Mouse (Mus musculus): Measurements from ENCODE around the gene Atg9b.

Gene Atg9b

DNA sequence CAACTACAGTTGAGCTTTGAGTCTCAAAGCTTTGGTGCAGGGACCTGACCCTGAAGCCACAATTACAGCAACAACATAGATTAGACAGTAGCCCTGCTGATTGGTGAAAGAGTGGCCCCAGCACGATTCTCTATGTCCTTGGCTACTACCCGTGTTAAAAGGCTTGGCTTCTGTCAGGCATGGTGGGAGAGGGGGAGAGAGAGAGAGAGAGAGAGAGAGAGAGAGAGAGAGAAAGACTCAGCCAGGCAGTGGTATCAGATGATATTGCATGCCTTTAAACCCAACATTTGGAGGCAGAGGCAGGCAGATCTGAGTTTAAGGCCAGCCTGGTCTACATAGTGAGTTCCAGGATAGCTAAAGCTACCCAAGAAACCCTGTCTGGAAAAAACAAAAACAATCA lies 10.0 kb downstream of the Atg9b start:
- no peak for DNase-seq (ENCODE audit: extremely low read depth, low read depth)

DNA sequence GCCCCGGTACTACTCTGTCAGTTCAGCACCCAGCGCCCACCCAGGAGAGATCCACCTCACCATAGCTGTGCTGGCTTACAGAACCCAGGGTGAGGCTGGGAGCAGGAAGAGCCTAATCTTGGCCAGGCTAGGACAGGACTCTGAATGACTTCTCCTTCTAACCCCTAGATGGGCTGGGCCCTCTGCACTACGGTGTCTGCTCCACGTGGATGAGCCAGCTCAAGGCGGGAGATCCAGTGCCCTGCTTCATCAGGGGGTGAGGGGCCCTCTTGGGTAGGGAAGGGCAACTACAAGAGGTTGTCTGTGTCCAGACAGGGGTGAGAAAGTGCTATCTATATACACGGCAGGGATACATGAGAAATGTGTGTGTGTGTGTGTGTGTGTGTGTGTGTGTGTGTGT lies 10.5 kb downstream of the Atg9b start:
- no peak for DNase-seq (ENCODE audit: extremely low read depth, low read depth)

DNA sequence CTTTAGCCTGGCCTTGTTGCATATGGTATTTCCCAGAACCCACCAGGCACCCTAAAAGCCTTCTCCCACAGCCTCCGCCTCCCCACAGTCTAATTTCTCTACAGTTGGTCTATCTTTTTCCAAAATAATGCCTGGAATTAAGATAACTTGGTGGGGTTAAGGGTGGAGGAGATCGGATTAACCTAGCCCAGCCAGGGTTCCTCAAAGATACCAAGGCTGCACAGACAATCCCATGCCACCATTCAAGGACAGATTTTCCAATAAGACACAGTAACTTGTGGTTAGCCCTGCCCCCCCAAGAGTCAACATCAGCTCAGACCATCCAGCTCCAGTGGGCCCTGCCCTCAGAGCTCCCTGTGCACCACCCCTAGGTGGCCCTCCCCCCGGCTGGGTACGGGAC lies 11.4 kb downstream of the Atg9b start:
- no peak for DNase-seq (ENCODE audit: extremely low read depth, low read depth)

DNA sequence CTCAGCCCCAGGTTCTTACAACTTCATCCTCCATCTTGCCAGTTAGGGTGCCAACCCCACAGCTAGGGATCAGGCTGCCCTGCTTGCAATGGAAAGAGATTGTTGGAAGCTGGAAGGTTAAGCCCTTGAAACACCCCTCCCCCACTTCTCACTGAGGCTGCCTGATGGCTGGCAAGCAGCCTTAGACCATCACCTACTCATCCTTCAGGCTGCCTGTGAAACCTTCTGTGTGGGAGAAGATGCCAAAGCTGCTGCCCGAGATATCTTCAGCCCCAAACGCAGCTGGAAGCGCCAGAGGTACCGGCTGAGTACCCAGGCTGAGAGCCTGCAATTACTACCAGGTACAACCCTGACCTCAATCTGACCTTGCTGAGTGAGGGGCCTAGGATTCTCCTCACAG lies 12.4 kb downstream of the Atg9b start:
- no peak for DNase-seq (ENCODE audit: extremely low read depth, low read depth)

DNA sequence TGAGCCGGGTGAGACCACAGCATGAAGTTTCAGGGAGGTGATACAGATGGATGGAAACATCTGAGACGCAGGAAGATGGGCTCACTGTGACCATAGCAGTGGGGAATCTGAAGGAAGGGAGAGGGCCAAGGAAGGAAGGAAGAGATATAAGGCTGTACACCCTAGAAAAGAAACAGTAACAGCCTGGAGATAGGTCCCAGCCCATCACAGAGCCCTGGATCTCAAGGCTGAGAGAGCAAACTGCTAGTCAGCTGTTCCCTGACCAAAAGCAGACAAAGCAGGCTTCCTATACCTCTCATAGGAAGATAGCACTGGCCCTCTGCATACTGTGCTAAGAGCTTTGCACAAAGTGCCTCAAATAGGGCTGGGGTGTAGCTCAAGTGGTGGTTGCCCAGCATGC lies 13.2 kb downstream of the Atg9b start:
- DNase-seq (ENCODE audit: extremely low read depth, low read depth), result no peak

DNA sequence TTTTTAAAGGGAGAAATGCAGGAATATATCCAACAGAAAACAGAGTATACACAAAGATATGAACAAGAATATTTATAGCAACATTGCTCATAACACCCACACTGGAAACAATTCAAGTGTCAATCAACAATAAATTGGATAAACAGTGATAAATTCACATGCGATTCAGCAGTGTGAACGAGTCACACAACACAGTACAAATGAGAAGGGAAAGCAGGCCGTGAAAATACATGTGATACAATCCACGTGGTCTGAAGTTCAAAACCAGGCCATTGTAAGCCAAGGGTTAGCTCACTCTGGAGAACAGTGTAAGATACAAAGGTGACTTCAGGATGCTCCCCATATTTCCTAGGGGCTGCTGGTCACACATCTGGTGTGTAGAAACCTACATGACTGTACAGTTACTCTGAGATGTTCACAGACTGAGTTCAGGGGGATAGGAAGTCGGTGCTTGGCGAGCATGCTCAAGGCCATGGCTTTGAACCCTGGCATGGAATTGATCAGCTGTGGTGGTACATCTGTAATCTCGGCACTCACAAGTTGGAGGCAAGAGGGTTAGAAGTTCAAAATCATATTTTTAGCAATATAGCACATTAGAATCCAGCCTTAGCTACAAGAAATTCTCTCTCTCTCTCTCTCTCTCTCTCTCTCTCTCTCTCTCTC lies 17.1 kb downstream of the Atg9b start:
- no peak for DNase-seq (ENCODE audit: extremely low read depth, low read depth)

DNA sequence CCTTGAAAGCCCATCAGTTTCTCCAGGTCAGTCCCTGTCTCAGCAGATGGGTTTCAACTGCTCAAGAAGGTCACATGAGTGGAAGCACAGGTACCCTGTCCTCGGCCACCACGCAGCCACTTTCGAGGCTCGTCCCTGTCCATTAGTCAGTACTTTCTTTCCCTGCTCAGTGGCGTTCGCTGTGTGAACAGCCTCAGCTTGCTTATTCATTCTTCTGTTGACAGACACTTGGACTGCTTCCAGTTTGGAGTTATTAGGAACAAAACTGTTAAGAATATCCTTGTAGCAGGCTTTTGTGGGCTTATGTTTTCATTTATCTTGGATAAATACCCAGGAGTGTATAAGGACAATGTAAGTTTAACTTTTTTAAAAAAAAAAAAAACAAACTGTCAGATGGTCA lies 17.7 kb downstream of the Atg9b start:
- DNase-seq (ENCODE audit: extremely low read depth, low read depth), result no peak

DNA sequence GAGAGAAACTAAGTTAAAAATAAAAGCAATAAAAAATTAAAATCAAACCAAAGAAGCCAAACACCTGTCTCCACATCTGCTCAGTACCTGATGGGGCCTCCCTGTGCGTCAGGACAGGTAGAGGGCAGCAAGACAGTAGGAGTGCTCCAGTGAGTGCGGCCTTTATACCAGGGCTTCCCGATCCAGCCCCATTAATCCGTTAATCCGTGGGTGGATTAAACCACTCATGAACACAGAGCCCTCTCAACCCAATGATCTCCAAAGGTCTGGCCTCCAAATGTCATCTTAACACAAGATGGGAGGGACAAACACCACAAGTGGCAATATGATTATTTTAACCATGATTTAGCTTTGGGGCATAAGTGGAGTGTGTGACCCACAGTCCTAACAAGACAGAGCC lies 18.1 kb downstream of the Atg9b start:
- DNase-seq (ENCODE audit: extremely low read depth, low read depth), result no peak

DNA sequence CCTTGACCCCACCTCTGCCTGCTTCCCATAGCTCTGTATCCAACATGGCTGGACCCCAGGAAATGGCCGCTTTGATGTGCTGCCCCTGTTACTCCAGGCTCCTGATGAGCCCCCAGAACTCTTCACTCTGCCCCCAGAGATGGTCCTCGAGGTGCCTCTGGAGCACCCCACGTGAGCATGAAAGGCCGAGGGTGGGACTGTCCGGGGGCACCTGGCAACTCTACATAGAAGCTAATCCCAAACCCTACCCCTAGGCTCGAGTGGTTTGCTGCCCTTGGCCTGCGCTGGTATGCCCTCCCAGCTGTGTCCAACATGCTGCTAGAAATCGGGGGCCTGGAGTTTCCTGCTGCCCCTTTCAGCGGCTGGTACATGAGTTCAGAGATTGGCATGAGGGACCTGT lies 22.2 kb downstream of the Atg9b start:
- no peak for DNase-seq (ENCODE audit: extremely low read depth, low read depth)

DNA sequence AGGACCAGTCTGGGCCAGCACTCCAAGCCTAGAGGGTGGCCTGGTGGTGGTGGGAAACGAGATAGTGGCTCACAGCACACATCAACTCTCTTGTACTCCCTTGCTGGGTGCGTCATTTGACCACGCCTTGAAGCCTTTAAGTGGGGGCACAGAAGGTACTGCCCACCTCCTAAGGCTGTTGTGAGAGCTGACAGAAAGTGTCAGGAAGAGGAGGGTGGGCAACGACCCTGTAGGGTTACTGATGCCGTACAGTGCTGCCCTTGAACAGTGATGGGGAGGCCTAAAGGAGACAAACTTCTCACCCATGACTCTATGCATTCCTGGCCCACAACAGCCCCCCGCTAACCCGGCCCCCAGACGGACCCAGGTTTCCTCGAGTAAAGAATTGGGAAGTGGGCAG lies 25.5 kb downstream of the Atg9b start:
- DNase-seq (ENCODE audit: extremely low read depth, low read depth), result no peak

DNA sequence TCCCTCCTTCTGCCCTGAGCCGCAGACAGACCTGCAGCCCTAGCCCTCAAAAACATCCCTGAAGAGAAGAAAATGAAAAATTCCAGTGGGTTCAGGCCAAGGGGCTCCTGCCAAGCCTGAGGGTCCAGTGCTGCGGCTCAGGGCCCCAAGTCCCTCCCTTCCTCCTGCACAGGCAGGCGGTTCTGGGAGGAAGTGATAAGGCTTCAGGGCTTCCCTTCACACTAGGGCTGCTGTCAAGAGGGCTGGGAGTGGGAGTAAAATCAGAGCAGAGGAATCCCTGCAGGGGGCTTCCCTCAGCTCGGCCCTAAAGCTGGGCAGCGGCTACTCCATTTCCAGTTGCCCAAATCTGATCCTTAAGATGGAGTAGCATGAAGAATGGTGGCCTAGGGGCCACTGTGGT lies 26.4 kb downstream of the Atg9b start:
- no peak for DNase-seq (ENCODE audit: extremely low read depth, low read depth)

DNA sequence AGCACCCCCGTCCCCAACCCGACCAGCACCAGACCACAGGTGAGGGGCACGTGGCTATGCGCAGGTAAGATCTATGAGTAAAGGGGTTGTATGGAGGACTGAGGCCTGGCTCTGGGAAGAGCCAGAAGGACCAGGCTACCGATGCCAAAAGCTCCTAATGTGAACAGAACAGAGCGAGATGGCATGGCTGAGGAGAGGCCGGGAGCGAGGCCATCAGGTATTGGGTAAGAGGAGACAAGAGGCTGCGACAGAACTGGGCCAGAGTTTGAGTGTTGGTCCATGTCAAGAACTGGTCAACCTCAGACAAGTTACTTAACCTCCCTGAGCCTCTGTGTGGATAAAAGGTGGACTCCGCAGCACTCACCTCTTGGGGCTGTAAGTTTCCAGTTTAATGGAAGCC lies 27.0 kb downstream of the Atg9b start:
- no peak for DNase-seq (ENCODE audit: extremely low read depth, low read depth)

DNA sequence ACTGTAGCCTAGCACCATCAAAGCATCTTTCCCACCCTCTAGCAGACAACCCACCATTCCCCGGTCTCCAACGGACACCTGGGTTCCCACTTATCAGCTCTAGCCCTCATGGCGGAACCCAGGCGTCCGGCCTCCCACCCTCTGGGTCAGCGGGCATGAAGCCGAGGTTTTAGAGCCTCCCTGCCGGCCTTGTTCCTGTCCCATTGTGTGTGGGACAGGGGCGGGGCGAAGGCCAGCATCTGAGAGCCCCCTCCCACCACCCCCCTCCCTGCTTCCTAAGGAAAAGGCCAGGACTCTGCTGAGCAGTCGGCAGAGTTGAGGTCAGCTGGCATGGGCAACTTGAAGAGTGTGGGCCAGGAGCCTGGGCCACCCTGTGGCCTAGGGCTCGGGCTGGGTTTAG lies 27.4 kb downstream of the Atg9b start, which contains the start of gene Nos3:
Gene Nos3, plus strand, starts transcription at position 303 of the 400 bp plus-strand sequence.
- no peak for DNase-seq (ENCODE audit: extremely low read depth, low read depth)

DNA sequence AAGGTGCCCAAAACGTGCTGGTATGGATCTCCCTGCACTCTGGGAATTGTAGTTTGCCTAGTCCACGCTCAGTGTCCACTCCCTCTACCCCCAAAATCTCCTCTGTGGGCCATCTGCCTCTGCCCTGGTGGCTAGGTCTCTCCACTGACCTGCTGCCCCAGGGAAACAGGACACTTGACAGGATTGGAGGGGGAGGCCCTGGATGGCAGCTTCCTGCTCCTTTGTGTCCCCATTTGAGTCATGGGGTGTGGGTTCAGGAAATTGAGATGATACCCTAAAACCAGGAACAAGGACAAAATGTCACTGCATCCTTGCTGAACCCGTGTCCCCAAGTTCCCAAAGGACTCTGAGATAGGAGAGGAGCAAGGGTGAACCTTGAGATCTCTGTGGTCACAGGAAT lies 27.9 kb downstream of the Atg9b start:
- no peak for DNase-seq (ENCODE audit: extremely low read depth, low read depth)

DNA sequence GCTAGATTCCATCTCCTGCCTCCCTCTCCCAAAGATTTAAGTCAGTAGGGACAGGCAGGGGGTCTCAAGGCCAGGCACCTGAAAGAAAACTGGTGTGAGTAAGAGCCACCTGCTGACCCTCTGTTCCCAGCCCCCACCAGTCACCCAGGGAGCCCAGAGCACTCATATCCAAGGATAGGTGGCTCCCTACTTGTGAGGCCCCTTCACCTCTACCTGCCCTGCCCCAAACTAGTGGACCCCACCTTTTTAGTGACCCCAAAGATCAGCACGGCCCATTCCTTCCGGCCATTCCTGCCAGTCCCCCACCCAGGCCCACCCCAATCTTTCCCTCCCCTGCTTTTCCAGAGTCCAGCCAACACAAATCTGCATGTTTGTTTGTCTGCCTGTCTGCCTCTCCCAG lies 28.5 kb downstream of the Atg9b start:
- no peak for DNase-seq (ENCODE audit: extremely low read depth, low read depth)

DNA sequence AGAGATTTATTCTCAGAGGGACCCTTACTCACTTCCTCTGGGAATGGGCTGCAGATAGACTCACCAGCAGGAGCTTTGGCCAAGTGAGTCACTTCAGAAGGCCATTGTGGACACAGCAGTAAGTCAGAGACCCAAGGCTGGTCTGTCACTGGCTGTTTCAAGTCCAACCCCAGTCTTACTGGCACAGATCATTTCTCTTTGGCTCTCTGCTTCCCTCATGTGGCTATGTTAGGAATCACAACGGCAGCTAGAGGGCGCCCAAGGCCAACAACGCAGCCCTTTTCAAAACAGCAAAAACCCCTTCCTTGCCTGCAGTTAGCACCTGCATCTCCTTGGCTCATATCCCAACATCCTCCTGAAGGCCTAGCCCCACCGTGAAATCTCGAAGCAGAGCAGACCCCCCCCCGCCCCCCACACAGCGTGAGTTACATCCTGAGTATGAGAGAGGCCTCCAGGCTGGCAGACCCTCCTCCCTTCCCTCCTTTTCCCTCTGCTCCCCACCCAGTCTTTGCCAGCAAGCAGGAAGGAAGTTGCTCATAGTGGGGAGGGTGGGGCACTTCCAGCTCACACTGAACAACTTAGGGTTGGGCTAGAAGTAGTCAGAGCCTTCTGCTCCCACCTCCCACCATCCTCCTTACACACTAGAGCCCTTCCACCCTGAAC lies 31.0 kb downstream of the Atg9b start:
- DNase-seq (ENCODE audit: extremely low read depth, low read depth), result peak; percentile 71

DNA sequence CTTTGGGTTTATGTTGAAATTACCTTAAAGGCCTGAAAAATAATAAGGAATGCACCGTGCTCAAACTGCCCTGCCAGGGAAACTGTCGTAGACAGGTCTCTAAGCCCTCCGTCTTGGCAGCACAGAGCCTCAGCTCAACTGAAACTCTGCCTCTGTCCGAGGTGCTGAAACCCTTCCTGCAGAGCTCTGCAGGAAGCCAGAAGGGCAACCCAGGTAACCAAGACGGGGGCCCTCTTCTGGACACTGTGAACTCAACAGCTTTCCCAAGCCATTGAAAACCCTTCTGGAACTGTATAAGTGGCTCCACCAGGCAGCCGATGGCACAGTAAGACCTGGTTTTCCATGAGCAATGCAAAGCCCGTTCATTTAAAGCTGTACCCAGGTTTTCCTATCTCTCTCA lies 34.5 kb downstream of the Atg9b start:
- peak; percentile 45 for DNase-seq (ENCODE audit: extremely low read depth, low read depth)

DNA sequence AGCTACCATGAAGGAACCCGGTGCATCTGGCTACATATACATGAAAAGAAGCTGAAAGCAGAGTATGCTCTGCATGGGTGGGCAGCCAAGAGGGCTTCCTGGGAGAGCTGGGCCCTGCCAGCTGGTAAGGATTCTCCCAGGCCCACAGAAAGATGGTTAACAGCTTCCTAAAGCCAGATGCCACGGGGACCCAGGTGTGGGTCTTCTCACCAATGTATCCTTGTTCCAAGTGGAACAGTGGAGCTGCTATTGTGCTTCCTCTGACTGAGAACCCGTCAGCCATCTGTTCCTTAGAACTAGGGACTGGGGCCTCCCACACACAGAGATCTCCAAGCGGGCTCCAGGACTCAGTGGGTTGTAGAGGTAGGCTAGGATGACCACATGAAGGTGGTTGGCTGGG lies 35.2 kb downstream of the Atg9b start:
- no peak for DNase-seq (ENCODE audit: extremely low read depth, low read depth)

DNA sequence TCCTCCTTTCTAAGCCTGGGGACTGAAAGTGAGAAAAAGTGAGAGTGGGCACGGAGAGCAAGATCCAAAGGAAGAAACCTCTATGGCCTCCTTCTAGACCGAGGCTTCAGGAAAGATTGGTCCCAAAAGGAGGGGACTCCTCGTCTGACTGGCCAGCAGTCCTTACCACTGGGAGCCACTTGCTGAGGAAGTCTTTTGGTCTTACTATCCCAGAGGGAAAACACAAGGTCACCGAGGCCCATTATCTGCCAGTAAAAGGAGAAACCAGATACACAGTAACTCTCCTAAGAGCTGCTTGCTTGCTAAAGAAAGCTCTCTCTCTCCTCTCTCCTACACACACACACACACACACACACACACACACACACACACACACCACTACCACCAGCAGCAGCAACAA lies 38.6 kb downstream of the Atg9b start:
- no peak for DNase-seq (ENCODE audit: extremely low read depth, low read depth)

DNA sequence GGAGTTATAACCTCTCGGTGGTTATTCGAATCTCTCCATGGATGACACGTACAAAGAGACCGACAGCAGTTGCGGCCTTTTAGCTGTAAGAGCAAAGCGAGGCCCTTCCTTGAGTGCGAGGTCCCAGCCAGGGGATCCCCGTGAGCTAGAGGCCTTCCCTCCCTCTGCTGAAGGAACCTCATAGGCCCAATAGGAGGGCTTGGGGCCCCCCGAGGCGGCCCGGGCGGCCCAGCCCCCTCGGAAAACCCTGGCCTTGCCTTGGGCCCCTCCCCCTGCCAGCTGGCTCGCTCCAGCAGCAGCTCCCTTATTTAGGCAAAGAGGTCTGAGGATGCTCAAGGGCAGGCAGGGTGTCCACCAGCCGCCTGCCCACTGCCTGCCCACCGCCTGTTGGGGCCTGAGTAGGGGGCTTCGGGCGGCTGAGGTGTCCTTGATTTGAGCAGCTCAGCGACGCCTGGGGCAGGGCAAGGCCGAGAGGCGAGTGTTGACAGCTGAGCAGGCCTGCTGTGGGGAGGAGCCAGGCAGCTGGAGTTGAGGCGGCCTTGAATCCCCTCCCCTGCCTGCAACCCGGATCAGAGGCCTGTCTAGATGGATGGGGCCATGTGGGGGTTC lies 39.6 kb downstream of the Atg9b start:
- no peak for DNase-seq (ENCODE audit: extremely low read depth, low read depth)

DNA sequence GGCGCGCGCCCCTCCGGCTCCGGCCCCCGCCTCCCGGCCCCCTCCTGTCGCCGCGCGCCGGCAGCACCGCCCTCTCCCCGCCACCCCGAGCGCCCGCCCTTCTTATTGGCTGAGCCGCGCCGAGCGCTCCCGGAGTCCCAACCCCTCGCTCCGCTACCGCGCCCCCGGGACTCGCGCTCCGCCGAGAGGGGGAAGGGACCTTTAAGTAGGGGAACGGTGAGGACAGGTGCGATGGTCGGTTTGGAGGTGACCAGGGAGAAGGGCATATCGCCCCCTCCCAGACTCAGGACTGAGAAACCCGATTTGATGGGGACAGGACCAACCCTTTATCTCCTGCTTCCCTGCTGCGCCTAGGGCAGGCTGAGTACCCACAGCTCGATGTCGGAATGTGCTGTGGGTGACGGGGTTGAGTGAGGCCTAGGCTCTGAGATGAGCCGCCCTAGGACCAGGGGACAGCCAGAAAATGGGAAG lies 40.2 kb downstream of the Atg9b start:
- no peak for DNase-seq (ENCODE audit: extremely low read depth, low read depth)

DNA sequence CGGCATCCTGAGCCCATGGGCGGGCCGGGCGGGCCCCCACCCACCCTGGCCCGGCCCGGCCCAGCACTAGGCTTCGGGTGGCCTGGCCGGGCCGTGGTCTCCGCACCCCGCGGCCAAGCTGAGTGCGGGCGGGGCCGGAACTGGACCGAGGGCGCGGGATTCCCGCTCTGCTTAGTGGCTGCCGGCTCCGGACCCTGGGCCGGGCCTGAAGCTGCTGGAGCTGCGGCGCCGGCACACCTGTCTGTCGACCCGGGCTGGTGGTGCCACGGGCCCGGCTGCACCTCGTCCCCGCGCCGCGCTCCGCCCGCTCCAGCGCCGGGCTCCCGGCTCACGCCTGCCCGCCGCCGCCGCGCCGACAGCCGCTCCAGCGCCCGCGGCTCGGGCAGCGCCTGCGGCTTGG lies 40.7 kb downstream of the Atg9b start, which contains the start of gene Kcnh2:
Gene Kcnh2, minus strand, starts transcription at position 327 of the 400 bp plus-strand sequence.
- no peak for DNase-seq (ENCODE audit: extremely low read depth, low read depth)

All from MEL-GATA-1-ER (cell line).